In genomic region chr9:87409736-87410135, GRCm38 (mm10) we compare ENCODE assay signal across 2 mouse cellular contexts.
TF ChIP-seq lines count a peak whose summit lies in the region.

No protein-coding gene starts in this region.

TF ChIP-seq in CH12.LX, 34 proteins besides CTCF, POLR2A, EP300 and RAD21 (continued from another document):
- TF ChIP-seq ZNF384 (IDR thresholded peaks at IDR 0.05; ENCODE audit: low read depth, low read length) = no peak
- no peak for TF ChIP-seq SIN3A (IDR thresholded peaks at IDR 0.05; ENCODE audit: low read length)
- TF ChIP-seq IRF4 (IDR thresholded peaks at IDR 0.05; ENCODE audit: low read depth, low read length) = no peak
- TF ChIP-seq POLR2AphosphoS2 (IDR thresholded peaks at IDR 0.05; ENCODE audit: low read depth, low read length) = no peak
- no peak for TF ChIP-seq JUND (conservative IDR thresholded peaks at IDR 0.05; ENCODE audit: low read depth, low read length)
- no peak for TF ChIP-seq PAX5 (IDR thresholded peaks at IDR 0.05; ENCODE audit: low read length)
- TF ChIP-seq E2F4 (IDR thresholded peaks at IDR 0.05; ENCODE audit: insufficient replicate concordance, low read depth, low read length) = no peak
- no peak for TF ChIP-seq CHD2 (IDR thresholded peaks at IDR 0.05; ENCODE audit: low read length)
- TF ChIP-seq BHLHE40 (IDR thresholded peaks at IDR 0.05; ENCODE audit: low read depth, low read length) = no peak
- no peak for TF ChIP-seq RCOR1 (conservative IDR thresholded peaks at IDR 0.05; ENCODE audit: low read depth, low read length)
- no peak for TF ChIP-seq CHD1 (IDR thresholded peaks at IDR 0.05; ENCODE audit: low read depth, low read length)
- TF ChIP-seq ZC3H11A (IDR thresholded peaks at IDR 0.05; ENCODE audit: low read depth, low read length) = no peak
- TF ChIP-seq ELF1 (IDR thresholded peaks at IDR 0.05; ENCODE audit: low read depth, low read length) = no peak
- no peak for TF ChIP-seq NELFE (IDR thresholded peaks at IDR 0.05; ENCODE audit: low read depth, low read length)
- no peak for TF ChIP-seq SMC3 (IDR thresholded peaks at IDR 0.05; ENCODE audit: low read depth, low read length)

TF ChIP-seq in MEL, 35 proteins besides CTCF, POLR2A, EP300 and RAD21 (continued from another document):
- no peak for TF ChIP-seq SMC3 (IDR thresholded peaks at IDR 0.05; ENCODE audit: low read depth, low read length)
